Comparison of ENCODE assay signal across 7 mouse cellular contexts in genomic region chr1:51944755-51945154, GRCm38 (mm10). TPM values are rescaled to one million over a fixed set of nuclear protein-coding genes. Genes with fewer than 3 reads are reported as not detected.
A peak's percentile ranks its signal among the peaks of the same experiment; 100 is the strongest.
DNase-seq lines count a peak whose midpoint lies in the region; ATAC-seq and TF ChIP-seq lines count a peak whose summit lies in the region.

No protein-coding gene starts in this region.

- H3K27ac ChIP-seq in hindbrain, embryonic 12.5 days = no peak overlapping the region

- no peaks in the 10 kb centered on the region for H3K36me3 ChIP-seq in hindbrain, embryonic 12.5 days

- TF ChIP-seq POLR2A in lung, adult 2 months (IDR thresholded peaks at IDR 0.05; ENCODE audit: borderline replicate concordance, extremely low read depth, low read depth, low read length) = no peak

- no peaks in the 10 kb centered on the region for H3K27me3 ChIP-seq in hindbrain, embryonic 12.5 days

- peak; percentile 42 for DNase-seq in right cerebral cortex, adult 18-20 months
- DNase-seq in right cerebral cortex, postnatal 25 days = no peak
- peak; percentile 83 for DNase-seq in adipocyte (ENCODE audit: low spot score)
- DNase-seq in embryo, embryonic 10.5 days (ENCODE audit: low spot score) = peak; percentile 85
- DNase-seq in lung, adult 2 months = peak; percentile 37
- peak; percentile 87 for DNase-seq in retina, embryonic 14.5 days (ENCODE audit: low spot score)

- H3K4me3 ChIP-seq in hindbrain, embryonic 12.5 days = no peak overlapping the region
- H3K4me3 ChIP-seq in lung, adult 2 months (replicated peaks; ENCODE audit: extremely low read depth, low read depth, low read length) = no peak overlapping the region

- TF ChIP-seq CTCF in lung, adult 2 months (IDR thresholded peaks at IDR 0.05; ENCODE audit: insufficient read depth, low read length) = peak; percentile 52

- H3K4me1 ChIP-seq in hindbrain, embryonic 12.5 days = no peaks in the 10 kb centered on the region
- no peaks in the 10 kb centered on the region for H3K4me1 ChIP-seq in lung, adult 2 months (ENCODE audit: control insufficient read depth, insufficient read depth, low read length)

- 47% methylated on average over 5 of the region's 5 CpGs for WGBS in hindbrain, embryonic 12.5 days
- 26% methylated on average over 5 of the region's 5 CpGs for WGBS in lung, adult 2 months

- no peaks in the 10 kb centered on the region for H3K9me3 ChIP-seq in hindbrain, embryonic 12.5 days (replicated peaks)

- H3K9ac ChIP-seq in hindbrain, embryonic 12.5 days = no peak overlapping the region

- peak; percentile 56; the same call in 1 of the 2 replicates for ATAC-seq in hindbrain, embryonic 12.5 days (ENCODE audit: low FRiP score)

- H3K4me2 ChIP-seq in hindbrain, embryonic 12.5 days (replicated peaks) = no peak overlapping the region

RNA-seq across cellular contexts. Expression of gene Myo1b, which starts 28.9 kb away (rescaled TPM):
- 110 and 116 TPM in 2 replicates for polyA plus RNA-seq in hindbrain, embryonic 12.5 days (2016; fragmentation: Nextera tagmentation; extraction: Ambion mirVana)
- polyA plus RNA-seq in lung, adult 2 months (2012; rRNA removed) = 32.9 and 54.1 TPM in 2 replicates

RNA-seq across cellular contexts. Expression of gene Stat4, which starts 42.2 kb away (rescaled TPM):
- 0.73 and 0.88 TPM in 2 replicates for polyA plus RNA-seq in hindbrain, embryonic 12.5 days (2016; fragmentation: Nextera tagmentation; extraction: Ambion mirVana)
- polyA plus RNA-seq in lung, adult 2 months (2012; rRNA removed) = 0.95 and 1.1 TPM in 2 replicates
